Mouse (Mus musculus) heart, postnatal 25 days (tissue): ENCODE measurements around the gene Atad3a. TPM values are rescaled to one million over a fixed set of nuclear protein-coding genes. Genes with fewer than 3 reads are reported as not detected.

Experiments
- DNase-seq: peaks from one replicate; pipeline ENCODE4 v3.0.0; 2022; ENCODE audit warnings: low spot score
- intact Hi-C: fragments of 180-260 bp; cut with DNase I; formaldehyde crosslinking; loops from one replicate; pipeline ENCODE4 v1.15.1; 2025
- total RNA-seq, 2 experiments: library from RNA; stranded (reverse); gene quantifications; 2 replicates each; pipeline ENCODE4 v1.2.3; 2021

Gene Atad3a
- total RNA-seq, 2 experiments from 2014 or later: 49.6 to 50.3 TPM

DNA sequence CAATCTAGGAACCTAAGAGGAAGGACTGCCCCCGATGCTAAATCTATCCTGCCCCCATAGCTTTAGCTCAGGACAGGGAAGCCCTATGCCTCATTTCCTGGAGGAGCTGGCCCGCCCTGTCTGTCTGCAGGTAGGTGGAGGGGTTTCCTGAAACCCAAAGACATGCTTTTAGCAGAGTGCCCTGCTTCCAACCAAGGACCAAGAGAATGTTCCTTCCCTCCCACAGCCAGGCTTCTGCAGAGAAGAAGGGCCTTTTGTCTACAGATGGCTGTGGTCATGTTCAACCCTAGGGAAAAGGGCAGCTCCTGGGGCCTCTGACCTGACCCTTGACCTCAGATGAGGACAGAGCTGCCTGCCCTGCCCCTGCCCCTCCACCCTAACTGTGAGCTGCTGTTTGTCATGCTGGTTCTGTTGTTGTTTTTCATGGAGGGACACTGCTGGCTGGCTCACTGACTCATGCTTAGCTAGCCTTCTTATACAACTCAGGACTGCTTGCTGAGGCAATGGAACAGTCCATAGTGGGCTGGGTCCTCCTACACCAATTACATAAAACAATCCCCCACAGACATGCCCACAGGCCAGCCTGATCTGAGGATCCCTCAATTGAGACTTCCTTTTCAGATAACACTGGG, 15.9 kb upstream of the Atad3a start:
- intact Hi-C loops: no loop called here
- no peak for DNase-seq

DNA sequence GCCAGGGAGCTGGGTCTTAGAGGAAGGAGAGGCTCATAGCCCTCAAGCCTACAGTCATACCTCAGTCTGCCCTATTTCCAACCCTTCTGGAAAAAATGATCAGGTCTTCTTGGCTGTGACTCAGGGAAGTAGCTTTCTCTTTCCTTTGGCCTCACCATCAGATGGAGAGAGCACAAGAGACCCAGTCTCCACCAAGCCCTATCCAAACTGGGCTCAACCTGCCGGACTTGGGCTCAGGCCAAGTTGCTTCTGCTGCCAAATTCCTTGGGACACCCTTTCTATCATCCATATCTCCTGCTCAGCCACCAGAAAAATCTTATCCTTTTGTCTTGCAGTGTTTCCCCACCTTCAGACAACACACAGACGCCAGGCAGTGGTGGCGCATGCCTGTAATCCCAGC, 15.0 kb upstream of the Atad3a start:
- intact Hi-C loops: no loop called here
- no peak for DNase-seq

DNA sequence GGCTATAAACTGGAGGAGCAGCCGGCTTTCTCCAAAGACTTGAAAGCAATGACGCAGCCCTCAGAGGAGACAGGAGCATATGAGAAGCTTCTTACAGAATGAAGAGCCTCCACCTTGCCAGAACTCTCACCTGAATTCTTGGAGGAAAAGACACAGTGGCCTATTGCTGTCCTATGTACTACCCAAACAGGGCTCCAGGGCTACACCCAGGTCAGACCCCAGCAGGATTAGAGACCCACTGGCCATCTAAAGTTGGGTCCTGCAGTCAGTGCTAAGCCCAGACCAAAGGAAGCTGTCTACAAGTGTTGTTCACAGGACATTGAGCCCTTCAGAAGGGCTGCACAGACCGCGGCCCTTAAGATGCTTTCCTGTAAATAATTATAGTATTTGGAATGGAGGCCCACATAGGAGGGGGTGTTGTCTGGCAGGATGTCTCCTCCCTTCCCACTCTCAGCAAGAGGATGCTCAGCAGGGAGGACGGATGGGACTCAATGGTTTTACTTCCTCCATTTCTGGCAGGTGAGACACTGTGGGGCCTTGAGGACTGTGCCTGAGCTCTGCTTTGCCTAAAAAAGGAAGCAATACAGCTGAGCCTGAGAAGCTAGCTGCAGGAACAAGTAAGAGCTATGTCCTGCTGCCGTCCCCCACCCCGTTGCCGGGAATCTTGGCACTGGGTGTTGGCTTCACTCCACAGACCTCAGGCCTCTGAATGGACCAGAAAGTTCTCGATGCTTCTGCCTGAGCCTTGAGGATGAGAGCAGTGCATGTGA, 14.3 kb upstream of the Atad3a start:
- intact Hi-C loops: no loop called here
- peak; percentile 78 for DNase-seq

DNA sequence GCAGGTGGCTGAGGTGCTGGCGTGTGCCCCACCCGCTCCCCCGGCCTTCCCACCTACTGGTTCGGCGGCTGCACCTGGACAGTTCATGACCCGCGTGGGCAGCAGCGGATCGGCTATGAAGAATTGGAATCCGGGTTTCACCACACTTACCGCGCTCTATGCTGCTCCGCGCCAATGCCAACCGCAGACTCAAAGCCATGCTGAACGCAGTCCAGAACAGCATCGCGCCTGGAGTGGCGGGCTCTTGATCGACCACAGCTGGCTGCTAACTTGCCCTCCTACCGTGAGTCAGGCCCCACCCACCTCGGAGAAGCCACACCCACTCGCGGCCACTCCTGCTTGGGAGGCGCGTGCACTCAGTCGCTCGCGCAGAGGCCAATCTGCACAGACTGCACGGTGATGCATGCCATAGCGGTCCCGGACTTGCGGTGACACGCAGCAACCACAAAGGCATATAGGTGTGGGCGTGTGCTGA, 13.4 kb upstream of the Atad3a start, which contains the start of gene Vwa1:
Gene Vwa1, minus strand, starts transcription at position 419 of the 475 bp plus-strand sequence.
- peak; percentile 82 for DNase-seq
- intact Hi-C loops: no loop called here

DNA sequence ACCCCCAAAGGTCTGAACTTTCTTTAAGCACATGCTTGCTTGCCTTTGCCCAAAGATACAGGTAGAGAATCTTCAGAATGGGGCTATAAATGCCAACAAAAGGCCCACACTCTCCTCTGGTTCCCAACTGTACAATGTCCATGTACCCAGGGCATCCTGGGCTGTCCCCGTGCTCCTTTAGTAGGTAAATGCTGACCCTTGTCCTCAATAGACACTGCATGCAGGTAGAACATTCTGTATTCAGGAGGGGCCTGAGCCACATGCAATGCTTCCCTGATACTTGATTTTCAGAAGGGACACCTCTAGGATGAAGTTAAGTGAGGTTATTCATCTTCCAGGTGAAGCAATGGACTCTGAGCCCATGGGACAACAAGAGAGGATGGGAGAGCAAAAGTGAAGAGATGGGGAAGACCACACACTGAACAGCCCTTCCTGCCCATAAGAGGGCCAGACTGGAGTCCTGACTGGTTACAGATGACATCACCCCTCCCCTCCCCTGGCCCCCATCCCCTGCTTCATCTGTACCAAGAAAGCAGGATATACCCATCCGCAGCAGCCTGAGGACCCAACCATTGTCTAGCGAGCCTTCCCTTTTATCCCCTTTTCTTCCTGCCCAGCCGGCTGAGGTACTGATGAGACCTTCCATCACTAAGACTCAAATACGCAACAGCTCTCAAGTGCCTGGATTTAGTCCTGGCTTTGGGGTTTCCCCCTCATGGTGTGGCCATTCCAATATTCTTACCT, 12.6 kb upstream of the Atad3a start:
- DNase-seq: no peak
- intact Hi-C loops: no loop called here

DNA sequence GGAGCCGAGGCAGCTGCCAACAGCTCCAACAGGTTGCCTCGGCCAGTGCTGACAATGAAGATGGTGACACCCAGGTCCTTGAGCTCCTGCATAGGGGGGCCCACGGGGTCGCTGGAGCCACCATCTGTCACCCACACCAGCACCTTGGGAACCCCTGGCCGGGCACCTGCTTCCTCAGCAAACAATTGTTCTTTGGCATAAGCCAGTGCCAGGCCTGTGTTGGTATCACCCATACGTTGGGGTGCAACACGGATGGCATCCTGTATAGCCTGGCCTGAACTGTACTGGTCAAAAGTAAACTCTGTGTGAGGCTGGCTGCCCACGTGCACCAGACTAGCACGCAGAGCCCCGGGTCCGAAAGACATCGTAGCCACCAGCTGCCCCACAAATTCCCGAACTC, 11.9 kb upstream of the Atad3a start:
- DNase-seq: no peak
- intact Hi-C loops: no loop called here

DNA sequence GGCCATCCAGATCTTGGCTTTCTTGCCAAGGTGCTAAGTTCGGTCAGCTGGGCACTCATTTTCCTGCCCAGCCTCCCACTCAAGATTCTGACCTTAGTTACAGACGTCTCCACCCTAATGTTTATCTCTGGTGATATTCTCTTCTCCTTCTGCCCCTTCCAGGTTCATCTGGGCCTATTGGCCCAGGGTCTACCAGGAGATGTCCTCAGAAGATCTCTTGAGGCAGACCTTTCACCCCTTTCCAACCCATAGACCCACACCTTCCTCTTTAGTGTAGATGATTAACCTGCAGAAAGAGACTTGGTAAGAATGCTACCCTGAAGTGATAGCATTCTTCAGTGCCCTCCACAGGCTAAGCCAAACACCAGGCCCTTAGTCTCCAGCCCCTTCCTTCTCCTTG, 10.8 kb upstream of the Atad3a start:
- intact Hi-C loops: loop anchor here (1.0 to 2.0 kb wide), 2 partner anchors 14 to 51 kb away; partner anchors contain the start of gene Tmem88b

DNA sequence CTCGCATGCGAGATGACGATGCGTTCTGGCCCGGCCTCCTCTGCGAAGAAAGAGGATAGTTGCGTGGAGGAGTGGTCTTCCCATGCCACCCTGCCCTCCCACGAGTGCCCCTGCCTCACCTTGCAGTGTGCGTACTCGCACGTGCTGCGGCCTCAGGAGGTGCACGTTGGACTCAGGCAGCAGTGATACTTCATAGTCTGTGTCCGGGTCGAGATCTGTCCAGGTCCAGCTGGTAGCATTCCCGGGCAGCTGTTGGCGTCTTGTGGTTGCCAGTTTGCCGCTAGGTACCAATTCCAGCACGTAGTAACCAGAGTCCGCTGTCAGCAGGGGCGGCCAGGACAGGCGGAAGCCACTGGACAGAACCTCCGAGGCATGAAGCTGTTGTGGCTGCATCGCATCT, 9.7 kb upstream of the Atad3a start:
- intact Hi-C loops: loop anchor here (1.0 to 2.0 kb wide), 2 partner anchors 15 to 50 kb away; partner anchors contain the start of gene Tmem88b
- DNase-seq: no peak

More for the DNA sequence above, 10.8 kb upstream of the Atad3a start:
- no peak for DNase-seq

DNA sequence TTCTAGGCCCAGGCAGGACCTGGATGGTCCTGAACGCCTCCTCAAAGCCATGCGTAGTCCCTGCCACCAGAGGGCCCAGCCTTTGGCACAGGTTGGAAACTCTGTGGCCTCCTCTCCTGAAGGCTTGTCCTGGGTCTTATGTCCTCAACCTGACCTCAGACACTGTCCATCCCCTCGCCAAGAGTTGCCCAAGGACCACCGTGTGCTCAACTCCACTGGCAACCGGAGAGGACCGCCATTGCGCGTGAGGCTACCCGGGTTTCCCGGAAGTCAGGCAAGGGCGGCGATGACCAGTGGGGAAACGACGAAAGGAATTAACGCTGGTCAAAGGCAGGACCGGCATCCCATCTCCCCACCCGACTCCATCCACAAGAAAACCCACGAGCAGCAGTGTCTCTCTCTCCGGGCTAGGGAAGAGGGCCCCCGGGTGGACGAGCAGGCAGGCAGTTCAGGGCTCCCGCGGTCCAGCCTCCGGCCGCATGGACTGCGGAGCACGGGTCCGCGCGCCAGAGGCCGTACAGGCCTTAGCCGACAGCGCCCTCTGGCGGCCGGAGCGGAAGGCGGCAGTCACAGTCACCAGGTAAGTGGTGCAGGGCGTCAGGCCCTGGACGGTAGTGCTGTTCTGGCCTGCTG, 9.1 kb upstream of the Atad3a start:
- intact Hi-C loops: loop anchor here (2.0 to 5.0 kb wide), 2 partner anchors 32 to 49 kb away; partner anchors contain the start of gene Mrpl20
- peak; percentile 76 for DNase-seq

DNA sequence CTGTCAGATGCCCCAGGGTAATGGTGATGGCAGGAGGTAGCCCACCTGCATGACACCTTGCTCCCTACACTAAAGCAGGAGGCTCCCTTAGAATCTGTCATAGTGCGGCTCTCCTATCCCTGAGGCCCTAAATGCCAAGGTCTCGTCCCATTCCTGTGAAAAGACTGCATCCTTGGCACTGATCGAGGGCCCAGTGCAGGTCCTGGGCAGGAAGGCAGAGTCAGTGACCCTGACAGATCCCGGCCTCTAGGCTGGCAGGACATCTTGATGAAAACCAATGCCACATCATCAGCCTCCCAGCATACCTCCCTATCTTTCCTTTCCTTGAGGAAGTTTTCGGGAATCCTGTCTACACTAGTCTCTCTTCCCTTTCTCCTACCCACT, 8.6 kb upstream of the Atad3a start:
- no peak for DNase-seq
- intact Hi-C loops: loop anchor here (5.0 kb wide), 1 partner anchor 33 kb away; the partner anchor contains the start of gene Mrpl20

DNA sequence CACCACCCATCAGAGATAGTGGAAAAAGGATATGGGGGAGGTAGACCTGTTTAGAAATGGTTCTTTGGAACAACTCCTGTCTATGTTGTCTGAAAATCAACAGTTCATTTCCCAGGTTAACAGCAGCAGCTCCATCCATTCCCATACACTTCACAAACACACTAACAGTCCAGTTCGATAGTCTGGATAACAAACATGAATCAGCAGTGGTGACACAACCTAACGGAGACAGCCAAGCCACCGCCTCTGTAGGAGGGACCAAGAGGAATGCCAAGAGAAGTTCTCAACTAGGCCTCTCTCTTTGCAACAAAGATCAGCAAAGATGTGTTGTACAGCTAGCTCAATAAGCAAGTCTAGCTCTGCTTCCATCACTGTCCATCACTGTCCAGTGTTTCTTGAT, 1.5 kb upstream of the Atad3a start:
- no peak for DNase-seq
- intact Hi-C loops: no loop called here

DNA sequence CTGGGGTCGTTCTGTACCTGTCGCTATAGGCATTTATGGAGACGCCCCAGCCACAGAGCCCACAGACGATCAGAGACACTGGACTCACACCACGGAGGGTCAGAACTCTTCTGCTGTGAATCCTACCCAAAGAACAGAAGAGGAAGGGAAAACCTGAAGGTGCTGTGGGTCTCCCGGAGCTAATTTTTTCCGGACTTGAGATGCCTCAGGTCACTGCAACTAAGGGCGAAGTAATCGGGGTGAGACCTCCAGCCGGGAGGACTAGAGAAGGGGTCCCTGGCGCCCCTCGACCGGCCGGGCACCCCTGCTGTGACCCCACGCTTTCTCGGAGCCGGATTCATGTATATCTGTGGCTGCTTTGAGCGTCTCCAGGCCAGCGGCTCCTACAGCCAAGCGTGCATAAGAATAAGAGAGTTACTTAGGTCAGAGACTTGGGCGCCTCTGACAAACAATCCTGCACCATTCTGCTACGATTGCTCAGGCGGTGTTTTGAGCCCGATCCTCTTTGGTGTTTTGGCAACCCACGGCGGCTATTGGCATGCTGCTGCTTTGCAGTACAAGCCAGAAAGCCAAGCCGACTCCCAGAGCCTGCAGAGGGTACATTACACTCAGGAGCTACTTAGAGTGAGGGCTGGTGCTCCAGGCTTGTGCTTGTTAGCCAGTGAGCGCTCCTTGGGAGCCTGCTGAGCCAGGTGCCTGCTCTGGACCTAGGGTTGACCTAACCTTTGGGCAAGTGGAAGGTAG, 635 bp upstream of the Atad3a start:
- intact Hi-C loops: no loop called here
- no peak for DNase-seq

DNA sequence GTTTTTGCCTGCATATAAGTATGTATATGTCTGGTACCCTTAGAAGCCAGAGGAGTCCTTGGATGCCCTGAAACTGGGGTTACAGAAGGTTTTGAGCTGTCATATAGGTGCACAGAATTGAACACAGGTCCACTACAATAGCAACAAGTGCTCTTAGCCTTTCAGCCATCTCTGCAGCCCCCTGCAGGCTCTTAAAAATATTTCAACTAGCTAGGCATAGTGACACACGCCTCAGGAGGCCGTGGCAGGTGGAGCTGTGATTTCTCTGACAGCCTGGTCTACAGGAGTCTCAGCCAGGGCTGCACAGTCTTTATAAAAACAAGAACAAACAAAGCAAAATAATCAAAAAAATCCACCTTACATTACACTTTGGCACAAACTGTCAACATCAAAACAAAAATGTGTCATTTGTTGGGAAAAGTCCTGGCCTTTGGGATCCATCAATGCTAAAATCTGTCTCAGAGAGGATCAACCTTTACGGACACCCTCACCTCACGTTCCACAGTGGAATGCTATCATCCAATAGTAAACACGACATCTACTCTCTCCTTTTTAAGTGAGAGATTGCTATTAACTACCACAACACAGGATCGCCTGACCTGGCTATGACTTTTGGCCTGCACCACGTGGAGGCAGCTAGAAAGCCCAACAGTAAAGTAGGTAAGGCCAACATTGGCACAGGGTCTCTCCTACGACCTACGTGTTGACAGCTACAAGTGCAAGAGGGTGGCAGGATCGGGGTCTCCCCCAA, 856 bp downstream of the Atad3a start:
- no peak for DNase-seq
- intact Hi-C loops: no loop called here

DNA sequence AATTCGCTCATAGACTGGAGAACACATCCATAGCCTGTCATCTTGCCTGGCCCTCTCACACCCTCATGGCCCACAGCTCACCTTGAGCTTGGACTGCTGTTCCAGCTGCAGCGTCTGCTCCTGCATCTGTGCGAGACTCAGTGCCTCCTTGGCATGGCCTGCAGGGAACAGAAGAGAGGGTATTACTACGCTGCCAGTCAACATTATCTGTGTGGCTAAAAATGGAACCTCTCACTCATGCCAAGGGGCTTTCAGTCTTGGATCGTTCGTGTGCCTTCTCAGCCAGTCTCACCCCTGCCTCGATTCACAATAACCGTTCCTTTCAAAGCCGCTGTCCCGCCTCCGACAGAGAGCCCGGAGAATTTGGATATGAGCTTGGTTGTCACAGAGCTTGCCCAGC, 3.9 kb downstream of the Atad3a start:
- intact Hi-C loops: no loop called here
- no peak for DNase-seq

DNA sequence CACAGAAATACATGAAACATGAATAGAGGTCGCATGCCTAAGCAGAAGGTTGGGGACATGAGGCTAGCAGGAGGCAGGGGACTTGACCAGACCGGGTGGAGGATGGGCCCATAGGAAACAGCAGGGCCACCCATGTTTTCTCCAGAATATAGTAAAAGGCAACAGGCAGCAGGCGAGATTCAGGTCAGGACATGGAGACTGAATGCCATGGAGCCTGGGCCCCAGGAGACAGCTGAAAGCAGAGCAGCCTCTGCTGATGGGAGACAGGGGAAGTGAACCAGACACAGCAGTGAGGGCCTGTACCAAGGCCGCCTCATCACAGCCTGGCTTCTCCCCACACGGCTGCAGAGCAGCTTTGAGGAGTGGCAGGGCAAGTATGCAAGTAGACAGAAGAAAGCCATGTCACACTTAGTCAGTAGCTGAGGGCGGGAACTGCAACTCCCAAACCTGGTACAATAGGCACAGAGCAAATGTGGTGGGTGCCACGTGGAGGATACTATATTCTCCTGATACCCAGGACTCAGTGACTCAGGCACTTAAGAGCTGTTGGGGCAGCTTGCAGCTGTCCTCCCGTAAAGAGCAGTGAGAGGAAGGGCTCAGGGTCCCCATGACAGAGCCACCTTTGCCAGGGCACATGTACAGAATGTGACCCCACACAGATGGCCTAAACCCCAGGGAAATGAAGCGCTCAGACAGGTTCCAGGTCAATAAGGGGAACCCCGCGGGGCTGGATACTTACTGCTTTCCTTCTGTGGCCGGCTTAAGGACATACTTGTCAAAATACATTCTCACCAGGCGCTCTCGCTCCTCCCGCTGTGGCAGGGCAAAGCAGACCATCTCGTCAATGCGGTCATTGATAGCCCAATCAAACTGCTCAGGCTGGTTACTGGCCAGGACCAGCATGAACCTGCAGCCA, 14.1 kb downstream of the Atad3a start:
- intact Hi-C loops: no loop called here
- no peak for DNase-seq

DNA sequence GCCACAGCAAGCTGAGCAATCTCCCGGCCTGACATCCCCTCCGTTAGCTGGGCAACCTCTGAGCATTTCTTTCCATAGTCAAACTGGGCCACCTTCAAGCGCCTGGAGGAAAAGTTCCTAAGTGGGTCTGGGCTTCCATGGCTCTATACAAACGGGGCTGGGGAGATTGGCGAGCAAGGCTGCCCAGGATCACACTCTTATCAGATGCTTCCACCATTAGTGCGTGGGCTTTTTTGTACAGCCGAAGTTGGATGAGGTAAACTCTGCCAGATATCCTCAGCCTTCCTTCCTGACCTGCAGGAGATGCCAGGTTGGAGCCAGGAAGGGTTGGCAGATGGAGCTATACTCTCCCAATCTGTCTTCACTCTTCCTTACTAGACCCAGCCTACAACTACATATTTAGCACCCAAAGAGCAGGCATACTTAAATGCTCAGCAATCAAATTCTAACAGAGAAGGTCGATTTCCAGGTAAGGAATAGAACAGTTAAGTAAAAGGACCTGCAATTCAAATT, 14.8 kb downstream of the Atad3a start:
- DNase-seq: no peak
- intact Hi-C loops: no loop called here

DNA sequence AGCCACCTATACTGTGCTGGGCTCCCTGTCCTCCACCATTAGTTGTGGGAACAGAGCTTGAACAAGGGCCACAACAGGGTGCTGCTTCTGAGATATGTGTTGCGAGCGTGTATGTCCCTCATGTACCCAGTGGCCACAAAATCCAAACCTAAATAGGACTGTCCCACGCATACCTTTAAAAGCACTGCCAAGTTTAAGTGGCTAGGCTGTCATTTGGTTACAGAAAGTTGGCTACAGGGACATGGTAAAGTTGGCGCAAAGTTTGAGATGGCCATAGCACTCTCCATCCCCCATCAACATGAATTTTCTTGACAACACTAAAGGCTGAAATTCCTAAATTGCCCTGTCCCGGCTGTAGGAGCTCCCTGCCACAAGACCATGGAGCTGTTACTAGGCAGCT, 15.8 kb downstream of the Atad3a start:
- DNase-seq: no peak
- intact Hi-C loops: no loop called here
